Mouse (Mus musculus): ENCODE measurements around the gene Sco2.

Gene Sco2

DNA sequence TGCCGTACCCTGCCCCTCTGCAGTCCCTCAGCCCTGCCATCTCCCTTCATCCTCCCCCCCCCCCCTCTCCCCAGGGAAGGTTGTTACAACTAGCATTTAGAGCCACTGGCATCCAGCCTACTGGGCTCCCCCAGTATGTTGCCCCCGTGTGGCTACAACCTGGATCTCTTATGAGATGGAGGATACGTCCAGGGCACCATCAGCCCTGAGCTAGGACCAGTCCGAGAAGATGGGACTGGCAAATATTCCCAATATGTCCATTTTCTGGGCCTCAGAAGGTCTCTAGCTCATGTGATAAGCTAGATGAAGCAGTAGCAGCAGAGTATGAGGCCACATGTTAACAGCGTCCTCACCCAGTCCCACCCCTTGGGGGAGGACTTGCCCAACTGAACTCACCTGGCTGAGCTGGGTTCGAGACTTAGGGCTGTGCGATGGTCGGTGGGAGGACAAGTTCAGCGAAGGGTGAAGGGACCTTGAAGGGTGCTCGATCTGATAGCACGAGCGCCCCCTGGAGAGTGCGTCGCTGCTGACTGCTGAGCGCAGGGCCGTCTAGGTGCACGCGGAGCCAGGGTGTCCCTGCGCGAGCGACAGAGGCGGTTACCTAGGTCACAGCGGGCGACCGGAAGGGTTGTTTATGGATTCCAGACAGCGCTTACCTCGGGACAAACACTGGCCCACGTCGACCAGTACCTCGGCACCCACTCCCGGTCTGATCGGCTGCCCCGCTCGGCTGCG, 452 bp downstream of the Sco2 start:
- peak; percentile 66 for DNase-seq (ENCODE audit: extremely low read depth, low read depth)

DNA sequence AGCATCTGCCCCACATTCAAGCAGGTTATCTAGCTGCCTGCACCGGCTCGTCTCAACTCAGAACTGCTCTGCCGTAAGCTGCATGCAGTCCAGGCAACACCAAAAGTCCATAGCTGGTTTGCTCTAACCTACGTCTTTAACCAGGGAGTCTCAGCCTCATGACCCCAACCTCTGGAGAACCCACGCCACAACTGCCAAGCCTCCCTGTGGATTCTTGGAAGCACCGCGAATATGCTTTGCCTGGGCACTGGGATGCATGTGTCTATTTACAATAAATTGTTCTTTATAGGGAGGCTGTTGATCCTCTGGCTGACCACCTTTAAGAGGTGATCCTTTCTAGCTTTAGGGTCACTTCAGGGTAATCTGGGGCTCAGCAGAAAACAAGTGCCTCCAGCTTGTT, 1.1 kb downstream of the Sco2 start:
- no peak for DNase-seq (ENCODE audit: extremely low read depth, low read depth)

DNA sequence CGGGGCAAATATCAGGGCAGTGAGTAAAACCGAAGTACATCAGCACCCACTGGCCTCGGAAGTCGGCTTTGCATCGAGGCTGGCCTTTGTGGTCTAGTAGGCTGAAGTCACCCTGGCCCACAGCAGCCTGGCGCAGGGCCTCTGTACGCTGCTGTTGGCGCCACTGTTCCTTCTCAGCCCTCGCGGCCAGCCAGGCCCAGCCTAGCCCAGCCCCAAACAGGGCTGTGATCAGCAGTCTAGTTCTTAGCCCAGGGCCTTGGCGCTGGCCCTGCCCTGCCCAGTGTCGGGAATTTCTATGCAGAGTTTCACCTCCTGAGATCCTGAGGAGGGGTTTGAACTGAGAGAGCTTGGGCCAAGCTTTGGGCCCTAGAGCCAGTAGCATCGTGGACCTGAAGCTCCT, 1.6 kb downstream of the Sco2 start:
- DNase-seq (ENCODE audit: extremely low read depth, low read depth) = no peak

DNA sequence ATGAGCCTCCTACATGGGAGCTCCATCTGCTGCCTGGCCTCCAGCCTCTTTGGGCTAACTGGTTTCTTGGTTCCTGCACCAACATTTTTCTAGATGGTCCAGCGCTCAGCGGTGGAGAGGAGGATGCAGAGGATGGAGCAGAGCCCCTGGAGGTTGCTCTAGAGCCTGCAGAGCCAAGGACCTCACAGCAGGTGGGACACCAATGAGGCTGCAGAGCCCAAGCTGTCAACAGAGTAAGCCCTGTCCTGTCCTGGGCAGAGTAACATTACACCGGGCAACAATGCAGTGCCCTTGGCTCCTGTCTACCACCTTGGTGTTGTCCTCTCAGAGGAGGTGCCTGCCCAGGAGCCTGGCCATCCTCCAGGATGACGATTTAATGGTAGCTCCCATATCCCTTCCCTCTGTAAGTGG, 8.5 kb downstream of the Sco2 start:
- no peak for DNase-seq (ENCODE audit: extremely low read depth, low read depth)

DNA sequence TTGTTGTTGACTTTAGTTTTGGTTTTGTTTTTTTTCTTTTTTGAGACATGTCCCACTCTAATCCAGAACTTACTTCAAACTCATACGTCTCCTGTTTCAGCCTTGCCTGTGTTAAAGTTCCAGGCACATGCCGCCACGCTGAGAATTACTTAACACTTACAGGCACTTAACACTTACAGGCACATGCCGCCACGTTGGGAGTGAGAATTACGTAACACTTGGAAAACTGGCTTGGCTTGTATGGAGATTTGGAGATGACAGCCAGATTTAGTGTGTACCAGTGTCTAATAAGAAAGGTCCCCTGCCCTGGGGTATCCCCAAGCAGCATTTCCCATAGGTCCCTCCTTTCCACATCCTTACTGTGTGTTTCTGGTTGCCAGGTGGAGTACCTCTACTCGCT, 10.6 kb downstream of the Sco2 start:
- no peak for DNase-seq (ENCODE audit: extremely low read depth, low read depth)

DNA sequence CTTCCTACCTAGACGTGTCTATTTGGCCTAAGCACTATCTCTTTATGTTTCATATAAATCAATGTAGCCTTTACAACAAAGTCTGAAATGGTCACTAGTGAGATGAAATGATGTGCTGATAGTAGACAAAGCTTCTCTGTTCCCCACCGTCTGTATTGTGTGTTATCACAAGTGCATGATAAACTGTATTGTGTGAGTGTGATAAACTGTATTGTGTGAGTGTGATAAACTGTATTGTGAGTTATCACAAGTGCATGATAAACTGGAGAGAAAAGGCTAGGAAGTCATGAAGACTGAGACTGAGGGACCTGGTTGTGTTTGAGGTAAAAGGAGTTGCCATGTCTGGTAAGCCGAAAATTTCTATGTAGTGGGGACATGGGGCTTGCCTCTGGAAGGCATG, 14.9 kb downstream of the Sco2 start:
- no peak for DNase-seq (ENCODE audit: extremely low read depth, low read depth)

DNA sequence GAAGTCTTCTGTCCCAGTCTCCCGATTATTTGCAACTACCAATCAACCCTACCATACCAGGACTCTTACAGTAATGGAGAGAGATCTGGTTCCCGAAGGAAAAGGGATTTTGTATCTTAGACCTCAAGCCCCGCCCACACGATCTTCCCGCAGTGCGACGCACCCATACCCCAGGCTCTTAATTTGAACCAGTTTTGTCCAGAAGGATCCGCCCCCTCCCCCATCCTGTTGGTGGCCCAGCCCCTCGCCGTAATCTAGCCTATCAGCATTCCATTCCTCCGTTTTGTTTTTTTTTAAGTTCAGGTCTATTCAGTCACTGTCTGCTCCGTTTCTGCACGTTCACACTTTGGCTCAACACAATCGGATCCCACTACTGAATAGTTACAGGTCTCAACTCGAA, 17.3 kb downstream of the Sco2 start:
- peak; percentile 90 for DNase-seq (ENCODE audit: extremely low read depth, low read depth)

DNA sequence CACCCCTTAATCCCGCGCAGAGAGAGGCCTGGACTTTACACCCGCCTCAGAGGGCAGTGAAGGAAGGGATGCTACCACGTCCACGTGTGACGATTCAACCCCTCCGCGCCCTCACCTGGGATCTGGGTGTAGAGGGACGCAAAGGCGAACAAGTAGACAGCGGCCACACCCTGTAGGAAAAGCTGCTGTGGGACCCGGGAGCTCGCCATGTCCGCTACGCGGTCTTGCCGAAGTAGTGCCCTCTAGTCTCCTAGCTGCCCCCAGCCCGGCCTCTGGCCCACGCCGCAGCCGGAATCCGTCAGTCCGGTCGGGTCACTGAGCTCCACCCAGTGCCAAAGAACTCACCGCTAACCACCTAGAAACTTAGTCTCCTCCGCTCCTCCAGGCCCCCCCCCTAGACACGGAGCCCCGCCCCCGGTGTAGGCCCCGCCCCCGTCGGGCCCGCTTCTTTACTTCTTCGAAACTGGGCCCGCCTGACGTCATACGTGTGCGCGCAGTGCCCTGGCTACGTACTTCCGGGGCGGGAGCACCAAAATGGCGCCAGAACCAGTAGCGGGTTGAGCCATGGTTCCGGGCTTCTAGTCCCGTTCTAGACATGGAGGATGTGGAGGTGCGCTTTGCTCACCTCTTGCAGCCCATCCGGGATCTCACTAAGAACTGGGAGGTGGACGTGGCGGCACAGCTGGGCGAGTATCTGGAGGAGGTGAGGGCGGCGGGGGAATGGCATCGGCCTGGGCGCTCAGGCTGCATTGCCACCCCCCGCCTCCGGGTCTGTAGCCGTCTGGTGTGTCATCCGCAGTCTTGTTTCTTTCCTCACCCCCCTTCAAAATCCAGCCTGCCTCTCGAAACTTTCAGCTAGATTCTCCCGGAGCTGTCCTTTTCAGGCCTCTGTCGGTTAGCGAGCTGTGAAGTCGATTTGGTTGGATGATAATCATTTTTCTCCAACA, 18.1 kb downstream of the Sco2 start, which contains the start of the genes Lmf2 and Ncaph2:
Gene Lmf2, minus strand, starts transcription at position 419 of the 947 bp plus-strand sequence.
Gene Ncaph2, plus strand, starts transcription at position 479 of the 947 bp plus-strand sequence.
- peak; percentile 74 for DNase-seq (ENCODE audit: extremely low read depth, low read depth)

DNA sequence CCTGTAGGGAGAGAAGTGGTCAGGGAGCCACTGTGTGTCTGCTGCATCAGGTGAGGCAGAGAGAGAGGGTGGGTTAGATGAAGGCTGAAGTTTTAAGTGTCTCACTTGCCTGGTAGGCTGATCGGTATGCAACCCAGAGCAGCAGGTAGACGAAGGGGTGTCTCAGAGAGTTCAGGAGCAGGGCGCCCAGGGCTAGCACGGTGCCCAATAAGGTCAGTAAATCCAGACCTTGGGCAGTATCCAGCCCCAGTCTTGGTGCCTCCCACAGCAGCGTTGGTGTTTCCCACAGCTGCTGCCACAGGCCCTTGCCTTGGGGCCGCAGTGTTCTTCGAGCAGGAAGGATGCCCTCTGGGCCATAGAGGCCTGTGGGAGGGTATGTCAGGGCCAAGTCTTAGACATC, 19.2 kb downstream of the Sco2 start:
- no peak for DNase-seq (ENCODE audit: extremely low read depth, low read depth)

DNA sequence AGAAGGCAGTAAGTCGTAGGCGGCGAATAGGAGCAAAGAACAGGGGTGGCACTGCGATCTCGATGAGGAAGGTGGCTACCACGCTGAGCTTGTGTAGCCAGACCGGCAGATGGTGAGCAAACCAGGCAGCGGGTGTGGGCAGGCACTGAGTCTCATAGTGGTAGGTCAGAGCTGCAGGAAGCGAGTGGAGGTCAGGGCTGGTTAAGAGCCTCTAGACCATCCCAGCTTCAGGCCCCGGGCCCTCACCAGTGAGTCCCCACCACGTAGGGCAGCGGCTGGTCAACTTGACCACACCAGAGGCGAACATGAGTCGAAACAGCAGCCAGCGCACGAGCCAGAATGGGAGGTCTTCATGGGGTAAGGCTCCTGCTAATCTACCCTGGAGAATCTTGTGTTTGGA, 19.8 kb downstream of the Sco2 start:
- no peak for DNase-seq (ENCODE audit: extremely low read depth, low read depth)

DNA sequence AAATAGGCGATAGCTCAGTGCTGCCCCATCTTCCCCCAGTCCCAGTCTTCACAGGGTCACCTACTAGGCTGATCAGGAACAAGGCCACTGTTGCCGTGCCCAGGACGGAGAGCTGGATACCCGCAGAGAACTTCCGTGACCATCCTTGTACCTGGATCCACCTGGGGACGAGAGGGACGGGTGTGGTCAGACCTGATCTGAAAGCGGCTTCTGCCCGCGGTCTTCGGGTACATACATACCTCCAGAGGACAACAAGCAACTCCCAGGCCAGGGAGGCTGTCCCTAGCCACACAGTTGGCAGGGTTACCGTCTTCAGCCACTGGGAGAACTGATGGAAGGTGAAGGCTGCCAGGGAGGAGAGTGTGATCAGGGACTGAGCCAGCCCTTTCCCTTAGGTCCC, 20.9 kb downstream of the Sco2 start:
- DNase-seq (ENCODE audit: extremely low read depth, low read depth) = no peak

DNA sequence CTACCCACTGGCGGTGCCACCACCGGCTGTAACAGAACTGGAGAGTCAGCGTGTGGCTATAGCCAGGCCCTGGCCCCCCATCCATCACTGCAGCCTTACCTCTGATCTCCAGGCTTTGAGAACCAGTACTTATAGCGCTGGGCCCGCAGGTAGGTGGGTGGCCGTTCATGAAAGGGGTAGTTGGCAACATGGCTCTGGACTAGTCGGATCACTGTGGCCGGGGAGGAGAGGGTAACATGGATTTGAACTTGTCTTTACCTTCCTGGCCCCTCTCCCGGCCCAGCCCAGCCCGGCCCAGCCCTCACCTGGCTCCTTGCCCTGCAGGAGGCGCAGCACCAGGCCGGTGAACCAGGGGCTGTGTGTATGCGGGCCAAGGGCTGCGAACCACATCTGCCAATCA, 21.6 kb downstream of the Sco2 start:
- no peak for DNase-seq (ENCODE audit: extremely low read depth, low read depth)

DNA sequence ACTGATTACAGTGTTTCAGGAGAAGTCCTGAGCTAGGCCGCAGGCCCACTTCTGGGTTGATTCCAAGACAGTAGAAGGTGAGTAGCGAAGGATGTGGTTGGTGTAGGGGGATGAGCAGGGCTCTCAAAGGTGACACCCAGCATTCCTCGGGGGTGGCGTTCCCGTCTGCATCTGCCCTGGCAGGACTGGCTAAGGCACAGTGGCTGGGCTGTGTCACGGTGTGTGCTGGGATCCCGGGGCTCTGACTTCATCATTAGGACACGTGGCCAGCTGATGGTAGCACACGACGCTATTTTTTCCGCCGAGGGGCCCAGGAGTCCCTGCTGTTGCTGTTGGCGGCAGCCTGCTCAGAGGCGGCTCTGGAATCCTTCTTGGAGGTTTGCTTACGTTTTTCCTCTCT, 22.3 kb downstream of the Sco2 start:
- no peak for DNase-seq (ENCODE audit: extremely low read depth, low read depth)

DNA sequence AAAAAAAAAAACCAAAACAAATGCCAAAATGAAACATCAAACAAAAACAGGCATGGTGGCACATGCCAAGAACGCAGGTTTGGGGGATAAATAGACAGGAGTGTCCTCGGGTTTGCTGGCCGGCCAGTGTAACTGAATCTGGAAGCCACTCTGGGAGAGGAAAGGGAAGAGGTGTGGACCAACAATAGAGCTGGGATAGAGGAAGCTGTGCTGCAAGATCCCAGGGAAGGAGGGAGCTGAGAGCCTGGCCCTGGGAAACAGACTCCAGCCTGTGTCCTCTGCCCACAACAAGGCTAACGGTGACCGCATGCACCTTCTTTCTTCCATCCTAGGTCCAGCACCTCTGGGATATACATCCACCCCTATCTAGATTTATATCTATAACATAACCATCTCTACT, 23.2 kb downstream of the Sco2 start:
- DNase-seq (ENCODE audit: extremely low read depth, low read depth) = no peak

DNA sequence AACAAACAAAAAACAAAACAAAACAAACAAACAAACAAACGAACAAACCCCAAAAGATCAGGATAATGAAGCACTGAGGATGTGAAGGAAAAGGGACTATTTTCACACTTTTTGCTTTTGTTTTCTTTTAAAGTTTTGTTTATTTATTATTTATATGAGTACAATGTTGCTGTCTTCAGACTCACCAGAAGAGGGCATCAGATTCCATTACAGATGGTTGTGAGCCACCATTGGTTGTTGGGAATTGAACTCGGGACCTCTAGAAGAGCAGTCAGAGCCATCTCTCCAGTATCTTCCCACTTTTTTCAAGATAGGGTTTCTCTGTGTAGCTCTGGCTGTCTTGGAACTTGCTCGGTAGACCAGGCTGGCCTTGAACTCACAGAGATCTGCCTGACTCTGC, 30.3 kb downstream of the Sco2 start:
- no peak for DNase-seq (ENCODE audit: extremely low read depth, low read depth)

DNA sequence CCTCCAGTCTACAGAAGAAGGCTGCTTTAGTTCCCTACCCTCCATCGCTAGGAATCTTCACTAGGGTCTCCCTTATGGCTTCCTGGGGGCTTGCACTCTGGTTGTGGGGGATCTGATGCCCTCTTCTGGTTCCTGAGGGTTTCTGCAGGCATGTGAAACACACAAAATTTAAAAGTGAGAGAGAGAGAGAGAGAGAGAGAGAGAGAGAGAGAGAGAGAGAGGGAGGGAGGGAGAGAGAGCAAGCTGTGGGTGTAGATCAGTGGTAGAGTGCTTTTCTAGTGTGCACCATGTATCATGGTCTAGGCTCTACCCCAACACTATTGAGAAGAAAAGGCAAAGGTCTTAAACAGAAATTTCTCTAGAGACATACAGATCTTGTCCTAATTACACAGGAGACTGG, 32.0 kb downstream of the Sco2 start:
- no peak for DNase-seq (ENCODE audit: extremely low read depth, low read depth)

DNA sequence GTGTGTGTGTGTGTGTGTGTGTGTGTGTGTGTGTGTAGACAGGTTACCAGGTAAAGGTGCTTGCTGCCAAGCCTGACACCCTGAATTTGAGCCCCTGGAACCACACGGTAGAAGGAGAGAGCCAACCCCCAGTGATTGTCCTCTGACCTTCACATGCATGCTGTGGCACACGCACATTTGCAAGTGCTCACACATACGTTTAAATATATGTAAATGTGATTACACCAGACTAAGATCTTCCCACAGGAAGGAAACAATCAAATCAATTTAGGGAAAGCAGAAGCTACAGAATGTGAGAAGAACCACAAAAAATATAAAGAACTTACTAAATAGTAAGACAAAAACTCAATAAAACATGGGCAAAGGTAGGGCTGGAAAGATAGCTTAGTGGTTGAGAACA, 33.5 kb downstream of the Sco2 start:
- DNase-seq (ENCODE audit: extremely low read depth, low read depth) = no peak

DNA sequence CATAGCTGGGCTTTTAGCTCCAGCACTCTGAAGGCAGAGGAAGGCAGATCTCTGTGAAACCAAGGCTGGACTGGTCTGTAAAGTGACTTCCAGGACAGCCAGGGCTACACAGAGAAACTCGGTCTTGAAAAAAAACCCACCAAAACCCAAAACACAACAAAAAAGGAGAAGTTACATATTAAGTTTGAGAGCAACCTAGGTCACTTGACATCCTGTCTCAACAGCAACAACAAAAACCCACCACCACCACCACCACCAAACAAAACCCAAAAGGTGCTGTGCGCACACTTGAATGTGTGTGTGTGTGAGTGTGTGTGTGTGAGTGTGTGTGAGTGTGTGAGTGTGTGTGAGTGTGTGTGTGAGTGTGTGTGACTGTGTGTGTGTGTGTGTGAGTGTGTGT, 34.0 kb downstream of the Sco2 start:
- DNase-seq (ENCODE audit: extremely low read depth, low read depth) = no peak

DNA sequence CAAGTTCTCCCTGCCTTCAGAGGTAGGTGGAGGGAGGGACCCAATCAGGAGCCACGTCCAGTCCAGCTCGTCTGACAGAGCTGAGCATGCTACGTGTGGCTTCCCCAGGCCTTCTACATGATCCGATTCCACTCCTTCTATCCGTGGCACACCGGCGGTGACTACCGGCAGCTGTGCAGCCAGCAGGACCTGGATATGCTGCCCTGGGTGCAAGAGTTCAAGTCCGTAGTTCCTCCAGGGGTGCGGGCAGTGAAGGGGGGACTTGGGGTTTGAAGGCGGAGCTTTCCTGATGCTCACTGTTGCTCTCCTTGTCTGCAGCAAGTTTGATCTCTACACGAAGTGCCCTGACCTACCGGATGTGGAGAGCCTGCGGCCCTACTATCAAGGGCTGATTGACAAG, 37.2 kb downstream of the Sco2 start:
- no peak for DNase-seq (ENCODE audit: extremely low read depth, low read depth)

DNA sequence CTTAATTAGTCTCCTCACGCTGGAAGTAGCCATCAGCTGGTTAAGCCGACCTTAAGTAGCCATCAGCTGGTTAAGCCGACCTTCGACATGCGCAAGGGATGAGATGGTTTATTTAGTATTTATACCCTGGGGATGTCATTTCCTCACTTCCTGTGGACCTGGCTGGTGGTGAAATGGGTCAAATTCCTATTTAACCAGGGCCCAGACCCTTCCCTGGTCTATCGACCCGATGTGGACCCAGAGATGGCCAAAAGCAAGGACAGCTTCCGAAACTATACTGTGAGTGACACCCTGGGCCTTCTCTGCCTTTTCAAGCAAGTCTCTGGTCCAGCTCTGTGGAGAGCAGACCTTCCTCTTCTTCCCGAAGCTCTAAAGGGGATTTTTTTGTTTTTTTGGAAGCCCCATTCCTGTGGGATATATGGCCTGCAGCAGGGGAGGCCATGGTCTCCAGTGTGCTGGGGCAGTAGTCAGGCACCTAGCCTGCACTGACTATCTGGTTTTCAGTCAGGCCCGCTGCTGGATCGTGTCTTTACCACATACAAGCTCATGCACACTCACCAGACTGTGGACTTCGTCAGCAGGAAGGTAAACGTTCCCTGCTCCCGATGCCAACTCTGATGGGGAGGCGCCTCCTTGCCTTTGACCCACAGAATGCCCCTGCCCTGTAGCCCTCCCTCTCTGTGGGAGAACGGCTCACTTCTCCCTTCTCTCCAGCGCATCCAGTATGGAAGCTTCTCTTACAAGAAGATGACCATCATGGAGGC, 38.7 kb downstream of the Sco2 start:
- DNase-seq (ENCODE audit: extremely low read depth, low read depth) = no peak

DNA sequence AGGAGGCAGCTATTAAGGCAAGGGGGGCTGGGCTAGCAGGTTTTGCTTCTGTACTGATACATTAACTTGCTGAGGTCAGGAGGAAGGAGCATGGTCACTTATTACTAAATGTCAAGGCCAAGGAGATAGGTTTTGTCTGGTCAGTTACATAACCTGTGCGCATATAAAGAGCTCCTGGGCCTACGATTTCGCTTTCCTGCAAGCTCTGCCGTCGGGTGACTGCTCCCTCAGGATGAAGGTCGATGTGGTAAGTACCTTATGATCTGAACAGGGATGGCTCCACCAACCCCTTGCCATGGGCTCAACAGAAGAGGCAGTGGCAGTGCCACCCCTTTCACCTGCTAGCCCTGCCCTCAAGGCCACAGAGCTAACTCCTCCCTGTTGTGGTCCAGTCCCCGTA, 39.4 kb downstream of the Sco2 start, which contains the start of gene Miox:
Gene Miox, plus strand, starts transcription at position 128 of the 400 bp plus-strand sequence.
- DNase-seq (ENCODE audit: extremely low read depth, low read depth) = no peak

DNA sequence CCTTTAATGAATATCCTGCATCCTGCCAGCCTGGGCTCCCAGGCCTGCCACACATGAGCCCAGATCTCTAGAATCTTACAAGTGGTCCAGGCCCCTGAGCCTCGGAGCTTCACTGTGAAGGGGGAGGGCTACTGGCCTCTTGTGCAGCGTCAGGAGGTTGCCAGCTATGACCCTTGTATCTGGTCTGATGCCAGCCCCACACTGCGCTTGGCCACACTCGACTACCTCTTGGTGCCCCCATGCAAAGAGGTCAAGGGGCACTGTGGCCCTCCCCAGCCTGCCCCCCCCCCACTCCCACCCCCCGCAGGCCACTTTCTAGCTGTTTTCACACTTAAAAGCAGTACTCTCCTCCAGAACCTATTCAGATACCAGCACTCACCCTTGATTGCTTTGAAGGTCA, 47.2 kb downstream of the Sco2 start:
- no peak for DNase-seq (ENCODE audit: extremely low read depth, low read depth)
